Mouse (Mus musculus) heart, embryonic 16.5 days (tissue): Measurements from ENCODE around the gene Clcn1. TPM values are rescaled to one million over a fixed set of nuclear protein-coding genes. Genes with fewer than 3 reads are reported as not detected.
A peak's percentile ranks its signal among the peaks of the same experiment; 100 is the strongest.

Experiments
- ATAC-seq: fragments of 200-750 bp; cut with Nextera tagmentation; replicated peaks from 2 replicates; pipeline ENCODE4 v1.8.0; 2017; ENCODE audit warnings: moderate number of reproducible peaks; ENCODE audit not compliant: insufficient read depth, low FRiP score; ENCODE audit errors: extremely low read depth
- H3K27ac ChIP-seq: fragments of 300-500 bp; sonication (generic); 2 replicates; pipeline ENCODE4 v1.5.1; 2014; ENCODE audit warnings: mild to moderate bottlenecking, low read length, control low read depth, moderate library complexity
- H3K27me3 ChIP-seq: fragments of 300-500 bp; sonication (generic); 2 replicates; pipeline ENCODE4 v1.6.1; 2014; ENCODE audit warnings: low read length, mixed read lengths; ENCODE audit not compliant: control insufficient read depth, insufficient read depth
- H3K36me3 ChIP-seq: fragments of 300-500 bp; sonication (generic); 2 replicates; pipeline ENCODE4 v1.6.1; 2014; ENCODE audit not compliant: control insufficient read depth, insufficient read depth
- H3K4me1 ChIP-seq: fragments of 300-500 bp; sonication (generic); 2 replicates; pipeline ENCODE4 v1.6.1; 2014; ENCODE audit warnings: low read length, mixed read lengths; ENCODE audit not compliant: control insufficient read depth, insufficient read depth
- H3K4me2 ChIP-seq: fragments of 300-500 bp; sonication (generic); 2 replicates; pipeline ENCODE4 v1.6.1; 2014; ENCODE audit warnings: low read depth, mild to moderate bottlenecking, control low read depth, low read length
- H3K4me3 ChIP-seq: fragments of 300-500 bp; sonication (generic); 2 replicates; pipeline ENCODE4 v1.5.1; 2014; ENCODE audit warnings: mild to moderate bottlenecking, control low read depth, low read length
- H3K9ac ChIP-seq: fragments of 300-500 bp; sonication (generic); 2 replicates; pipeline ENCODE4 v1.6.1; 2014; ENCODE audit warnings: low read length, control low read depth
- H3K9me3 ChIP-seq: fragments of 300-500 bp; sonication (generic); replicated peaks from 2 replicates; pipeline ENCODE4 v1.6.1; 2016; ENCODE audit warnings: low read length; ENCODE audit not compliant: control insufficient read depth
- WGBS: fragments of 180-500 bp; shearing (Covaris S2); extraction: QIAGEN DNeasy Blood & Tissue Kit; methylation state at CpG from one replicate; pipeline ENCODE4 v1.1.7; 2014; 5-methylcytosine and 5-hydroxymethylcytosine counted together
- polyA plus RNA-seq: library from polyadenylated mRNA; unstranded; fragments of >200 nt; fragmentation: Nextera tagmentation; extraction: Ambion mirVana; gene quantifications from 2 replicates; pipeline ENCODE4 v1.2.1, GENCODE M21; 2015

Clcn1 gene
- polyA plus RNA-seq, 1 experiment from 2014 or later = 0.45 TPM

DNA sequence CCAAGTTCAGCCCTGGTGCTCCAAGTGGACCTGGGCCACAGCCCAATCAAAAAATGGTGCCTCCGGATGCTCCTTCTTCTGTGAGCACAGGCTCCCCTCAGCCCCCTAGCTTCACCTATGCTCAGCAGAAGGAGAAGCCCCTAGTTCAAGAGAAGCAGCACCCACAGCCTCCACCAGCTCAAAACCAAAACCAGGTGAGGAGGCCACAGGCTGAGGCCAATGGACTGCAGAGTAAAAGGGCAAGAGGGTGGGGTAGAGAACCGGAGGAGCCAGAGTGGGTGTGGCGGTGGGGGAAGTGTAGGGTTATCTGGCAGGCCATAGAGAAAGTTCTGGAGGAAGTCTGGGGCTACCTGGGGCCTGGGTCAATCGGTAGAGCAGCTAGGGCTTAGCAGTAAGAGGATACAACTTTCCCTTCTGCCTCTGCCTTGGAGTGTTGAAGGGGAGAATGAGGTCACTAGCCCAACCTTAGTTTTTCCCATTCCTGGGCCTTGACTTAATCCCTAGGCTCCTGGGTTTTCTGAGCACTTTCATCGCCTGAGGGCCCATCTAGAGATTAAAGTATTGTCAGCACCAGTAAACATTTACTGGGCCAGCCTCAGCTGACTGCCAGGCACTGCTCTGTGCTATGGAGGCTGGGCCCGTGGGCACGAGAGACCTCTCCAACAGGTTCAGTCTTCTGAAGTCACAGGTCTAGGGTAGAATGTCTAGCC is 65.4 kb downstream of the Clcn1 start:
- peak overlapping the region; percentile 94 for H3K4me2 ChIP-seq
- H3K27ac ChIP-seq = peak overlapping the region; percentile 98
- WGBS = 32% methylated on average over 7 of the region's 7 CpGs
- no peaks in the 10 kb centered on the region for H3K9me3 ChIP-seq
- no peaks in the 10 kb centered on the region for H3K27me3 ChIP-seq
- peak overlapping the region; percentile 90 for H3K4me3 ChIP-seq
- H3K9ac ChIP-seq = peak overlapping the region; percentile 98
- ATAC-seq = no peak
- H3K4me1 ChIP-seq = peaks cover 58% of the 10 kb centered on the region
- peaks cover 23% of the 10 kb centered on the region for H3K36me3 ChIP-seq

DNA sequence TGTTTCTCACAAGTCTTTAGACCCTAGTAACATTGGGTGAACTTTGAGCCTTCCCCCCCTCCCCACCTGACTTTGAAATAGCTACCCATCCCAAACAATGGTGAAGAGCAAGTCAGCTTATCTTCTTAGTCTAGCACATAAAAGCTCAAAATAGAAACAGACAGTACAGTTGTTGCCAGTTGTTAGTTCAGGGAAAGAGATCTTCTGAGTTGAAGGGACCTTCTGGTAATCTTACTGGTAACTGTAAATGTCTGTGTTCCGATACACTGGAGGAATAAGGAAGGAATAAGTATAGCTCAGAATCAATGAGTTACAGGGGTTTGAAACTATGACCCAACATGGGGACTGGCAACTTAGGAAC is 66.0 kb downstream of the Clcn1 start:
- Histone ChIP-seq H3K9ac (peak overlapping the region; percentile 98), H3K9me3 (no peaks in the 10 kb centered on the region), H3K27ac (peak overlapping the region; percentile 98), H3K36me3 (peaks cover 28% of the 10 kb centered on the region), H3K4me2 (peak overlapping the region; percentile 94), H3K4me1 (peaks cover 63% of the 10 kb centered on the region), H3K4me3 (peak overlapping the region; percentile 90), H3K27me3 (no peaks in the 10 kb centered on the region)
- 75% methylated on average over 1 of the region's 1 CpGs for WGBS
- no peak for ATAC-seq

DNA sequence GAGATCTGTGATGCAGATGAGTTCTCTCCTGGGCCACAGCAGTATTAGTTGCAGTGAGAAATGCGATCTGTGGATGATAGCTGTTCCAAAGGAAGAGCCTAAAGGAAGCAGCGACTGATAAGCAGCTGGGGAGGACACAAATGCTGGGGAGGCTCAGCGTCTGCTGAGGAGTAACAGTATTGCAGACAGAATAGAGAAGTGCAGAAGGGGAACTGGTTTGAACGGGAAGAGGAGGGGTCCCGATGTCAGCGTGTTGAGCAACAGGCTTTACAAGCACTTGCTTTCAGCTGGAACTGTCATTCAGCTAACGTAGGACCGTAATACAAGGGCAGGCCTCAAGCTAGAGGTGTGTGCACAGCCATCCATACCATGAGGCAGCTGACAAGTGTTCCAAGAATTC is 66.7 kb downstream of the Clcn1 start:
- H3K27ac ChIP-seq = peak overlapping the region; percentile 98
- H3K36me3 ChIP-seq = peaks cover 33% of the 10 kb centered on the region

DNA sequence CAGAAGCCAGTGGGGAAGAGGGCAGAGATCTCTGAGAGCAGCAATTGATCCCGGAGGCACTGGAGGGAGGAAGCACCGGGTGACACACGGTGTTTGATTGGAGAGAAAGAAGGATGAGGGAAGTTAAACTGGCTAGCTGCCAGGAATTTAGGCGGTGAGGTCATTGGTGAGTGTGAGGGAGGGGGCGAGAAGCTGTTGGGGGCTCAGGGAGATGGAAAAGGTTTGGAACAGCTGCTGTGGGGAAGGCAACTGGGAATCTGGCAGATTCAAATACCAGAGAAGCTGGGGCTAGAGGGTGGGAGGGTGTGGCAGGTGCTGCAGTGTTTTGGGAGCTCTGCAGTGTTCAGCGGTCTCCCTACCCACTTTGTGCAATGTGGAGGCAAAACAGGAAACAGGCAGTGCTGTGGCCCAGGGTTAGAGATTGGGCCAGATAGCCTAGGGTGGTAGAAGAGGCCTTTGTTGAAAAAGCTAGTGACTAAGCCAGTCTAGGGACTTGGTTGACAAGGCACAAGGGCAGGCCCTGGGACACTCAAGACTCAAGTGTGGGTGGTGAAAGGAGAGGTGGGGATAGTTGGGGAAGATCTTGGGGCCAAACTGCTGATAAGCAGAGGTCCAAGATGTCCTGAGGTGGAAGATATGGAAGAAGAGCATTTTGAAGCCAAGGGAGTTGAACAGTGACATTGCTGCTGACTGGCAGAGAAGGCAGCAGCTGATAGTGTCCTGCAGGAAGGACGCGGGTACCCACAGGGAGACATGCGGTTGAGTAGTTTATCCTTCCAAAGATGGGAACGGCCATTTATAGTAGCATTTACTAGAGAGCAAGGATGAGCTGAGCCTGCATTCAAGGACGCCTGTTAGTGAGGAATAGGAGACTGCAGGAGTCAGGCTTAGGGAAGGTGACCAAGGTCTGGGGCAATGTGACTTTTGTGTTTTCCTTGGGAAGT is 67.9 kb downstream of the Clcn1 start:
- no peaks in the 10 kb centered on the region for H3K27me3 ChIP-seq
- H3K4me3 ChIP-seq = peak overlapping the region; percentile 90
- WGBS = 17% methylated on average over 11 of the region's 11 CpGs
- H3K4me2 ChIP-seq = peak overlapping the region; percentile 94
- ATAC-seq = no peak
- peak overlapping the region; percentile 62 for H3K9ac ChIP-seq
- H3K36me3 ChIP-seq = peaks cover 43% of the 10 kb centered on the region
- peak overlapping the region; percentile 98 for H3K27ac ChIP-seq
- H3K4me1 ChIP-seq = peaks cover 72% of the 10 kb centered on the region
- no peaks in the 10 kb centered on the region for H3K9me3 ChIP-seq

More for the DNA sequence above, 66.7 kb downstream of the Clcn1 start:
- Histone ChIP-seq H3K4me3 (peak overlapping the region; percentile 90), H3K9ac (peak overlapping the region; percentile 51), H3K27me3 (no peaks in the 10 kb centered on the region), H3K9me3 (no peaks in the 10 kb centered on the region), H3K4me2 (peak overlapping the region; percentile 94), H3K4me1 (peaks cover 70% of the 10 kb centered on the region)
- 24% methylated on average over 8 of the region's 8 CpGs for WGBS
- no peak for ATAC-seq

DNA sequence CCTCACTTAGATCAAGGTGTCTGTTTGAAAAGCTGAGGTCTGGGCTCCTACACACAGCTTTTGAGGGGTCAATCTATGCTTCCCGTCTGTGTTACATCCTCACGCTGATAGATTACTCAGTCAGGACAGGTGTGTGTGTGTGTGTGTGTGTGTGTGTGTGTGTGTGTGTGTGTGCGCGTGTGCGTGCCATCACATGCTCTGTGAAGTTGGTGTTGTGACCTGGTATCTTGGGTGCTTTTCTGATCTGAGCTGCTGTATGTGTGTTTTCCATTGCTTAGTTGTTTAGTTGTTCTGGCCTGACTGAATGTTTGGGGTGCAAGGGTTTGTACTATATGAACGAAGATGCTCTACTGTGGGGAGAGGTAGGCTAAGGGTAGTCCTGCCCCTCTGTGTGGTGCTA is 68.9 kb downstream of the Clcn1 start:
- Histone ChIP-seq H3K4me1 (peaks cover 82% of the 10 kb centered on the region), H3K27ac (no peak overlapping the region)
- WGBS = 89% methylated on average over 6 of the region's 6 CpGs

DNA sequence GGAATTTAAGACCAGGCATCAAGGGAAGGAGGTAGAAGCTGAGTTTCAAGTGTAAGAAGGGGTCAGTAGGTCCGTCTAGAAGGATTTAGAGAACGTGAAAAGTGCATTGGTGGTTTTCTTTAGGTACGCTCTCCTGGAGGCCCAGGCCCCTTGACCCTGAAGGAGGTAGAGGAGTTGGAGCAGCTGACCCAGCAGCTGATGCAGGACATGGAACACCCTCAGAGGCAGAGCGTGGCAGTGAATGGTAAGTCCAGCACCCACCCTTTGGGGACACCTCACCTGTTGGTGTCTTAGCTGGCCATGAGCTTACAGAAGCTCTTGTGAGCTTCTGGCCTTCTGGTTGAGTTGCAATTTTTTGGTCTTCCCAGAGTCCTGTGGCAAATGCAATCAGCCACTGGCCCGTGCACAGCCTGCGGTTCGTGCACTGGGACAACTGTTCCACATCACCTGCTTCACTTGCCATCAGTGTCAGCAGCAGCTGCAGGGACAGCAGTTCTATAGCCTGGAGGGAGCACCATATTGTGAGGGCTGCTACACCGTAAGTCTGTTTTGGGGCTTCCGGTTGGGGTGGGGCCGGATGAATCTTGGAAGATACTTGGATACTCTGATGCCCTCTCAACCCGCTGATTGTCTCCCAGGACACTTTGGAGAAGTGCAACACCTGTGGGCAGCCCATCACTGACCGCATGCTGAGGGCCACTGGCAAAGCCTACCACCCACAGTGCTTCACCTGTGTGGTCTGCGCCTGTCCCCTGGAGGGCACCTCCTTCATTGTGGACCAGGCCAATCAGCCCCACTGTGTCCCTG is 69.5 kb downstream of the Clcn1 start:
- Histone ChIP-seq H3K4me1 (peaks cover 80% of the 10 kb centered on the region), H3K4me3 (no peak overlapping the region), H3K27me3 (no peaks in the 10 kb centered on the region), H3K9me3 (no peaks in the 10 kb centered on the region), H3K9ac (no peak overlapping the region), H3K4me2 (no peak overlapping the region), H3K36me3 (peaks cover 50% of the 10 kb centered on the region), H3K27ac (no peak overlapping the region)
- 91% methylated on average over 13 of the region's 13 CpGs for WGBS
- no peak for ATAC-seq

More for the DNA sequence above, 68.9 kb downstream of the Clcn1 start:
- no peaks in the 10 kb centered on the region for H3K27me3 ChIP-seq
- H3K4me3 ChIP-seq = no peak overlapping the region
- H3K9ac ChIP-seq = peak overlapping the region; percentile 62; the same call in 1 of the 2 replicates
- ATAC-seq = no peak
- peaks cover 50% of the 10 kb centered on the region for H3K36me3 ChIP-seq
- peak overlapping the region; percentile 94 for H3K4me2 ChIP-seq
- no peaks in the 10 kb centered on the region for H3K9me3 ChIP-seq

DNA sequence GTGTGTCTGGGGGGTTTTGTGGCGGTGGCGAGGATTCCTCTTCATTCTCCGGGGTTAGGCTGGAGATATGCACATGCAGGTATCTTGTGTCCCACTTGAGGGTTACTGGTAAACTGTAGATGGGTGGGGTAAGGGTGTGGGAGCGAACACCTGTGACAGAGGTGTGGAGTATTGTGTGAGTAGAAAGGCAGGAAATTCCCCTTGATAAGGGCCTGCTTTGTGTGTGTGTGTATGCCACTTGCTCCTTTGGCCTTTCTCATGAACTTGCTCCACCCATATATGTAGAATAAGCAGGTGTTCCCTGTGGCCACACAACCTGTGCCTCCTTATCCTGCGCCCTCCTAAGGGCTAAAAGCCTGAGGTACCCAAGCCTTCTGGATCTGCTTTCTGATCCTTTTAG is 70.4 kb downstream of the Clcn1 start:
- Histone ChIP-seq H3K27ac (no peak overlapping the region), H3K4me1 (peaks cover 80% of the 10 kb centered on the region), H3K9ac (no peak overlapping the region), H3K4me2 (no peak overlapping the region), H3K4me3 (no peak overlapping the region), H3K36me3 (peaks cover 50% of the 10 kb centered on the region), H3K9me3 (no peaks in the 10 kb centered on the region), H3K27me3 (no peaks in the 10 kb centered on the region)
- WGBS = 86% methylated on average over 5 of the region's 5 CpGs
- ATAC-seq = no peak

DNA sequence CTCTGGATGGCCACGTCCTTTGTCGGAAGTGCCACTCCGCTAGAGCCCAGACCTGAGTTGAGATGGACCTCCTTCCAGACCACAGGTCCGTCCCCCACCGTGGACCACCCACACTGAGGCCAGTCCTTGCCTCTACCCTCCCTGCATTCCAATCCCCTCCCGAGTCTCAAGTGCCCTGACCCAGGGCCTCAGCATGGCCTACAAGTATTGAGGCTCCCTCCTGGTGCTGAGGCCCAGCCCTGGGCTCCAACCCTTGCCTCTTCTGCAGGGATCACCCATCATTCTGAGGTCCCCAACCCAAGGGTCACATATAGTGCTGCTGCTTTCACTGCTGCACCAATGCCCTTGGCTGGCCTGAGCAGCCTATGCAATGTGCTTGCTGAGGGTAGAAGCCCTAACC is 71.4 kb downstream of the Clcn1 start:
- Histone ChIP-seq H3K36me3 (peaks cover 50% of the 10 kb centered on the region), H3K9ac (no peak overlapping the region), H3K4me3 (no peak overlapping the region), H3K9me3 (no peaks in the 10 kb centered on the region), H3K4me1 (peaks cover 80% of the 10 kb centered on the region), H3K27ac (peak overlapping the region; percentile 54), H3K4me2 (no peak overlapping the region), H3K27me3 (no peaks in the 10 kb centered on the region)
- 49% methylated on average over 6 of the region's 6 CpGs for WGBS
- no peak for ATAC-seq
